Mouse (Mus musculus): Measurements from ENCODE around the gene Uhrf1. TPM values are rescaled to one million over a fixed set of nuclear protein-coding genes. Genes with fewer than 3 reads are reported as not detected.
A peak's percentile ranks its signal among the peaks of the same experiment; 100 is the strongest.

The Uhrf1 gene
- total and polyA plus RNA-seq, 3 experiments: 115 to 201 (median 133) TPM

DNA sequence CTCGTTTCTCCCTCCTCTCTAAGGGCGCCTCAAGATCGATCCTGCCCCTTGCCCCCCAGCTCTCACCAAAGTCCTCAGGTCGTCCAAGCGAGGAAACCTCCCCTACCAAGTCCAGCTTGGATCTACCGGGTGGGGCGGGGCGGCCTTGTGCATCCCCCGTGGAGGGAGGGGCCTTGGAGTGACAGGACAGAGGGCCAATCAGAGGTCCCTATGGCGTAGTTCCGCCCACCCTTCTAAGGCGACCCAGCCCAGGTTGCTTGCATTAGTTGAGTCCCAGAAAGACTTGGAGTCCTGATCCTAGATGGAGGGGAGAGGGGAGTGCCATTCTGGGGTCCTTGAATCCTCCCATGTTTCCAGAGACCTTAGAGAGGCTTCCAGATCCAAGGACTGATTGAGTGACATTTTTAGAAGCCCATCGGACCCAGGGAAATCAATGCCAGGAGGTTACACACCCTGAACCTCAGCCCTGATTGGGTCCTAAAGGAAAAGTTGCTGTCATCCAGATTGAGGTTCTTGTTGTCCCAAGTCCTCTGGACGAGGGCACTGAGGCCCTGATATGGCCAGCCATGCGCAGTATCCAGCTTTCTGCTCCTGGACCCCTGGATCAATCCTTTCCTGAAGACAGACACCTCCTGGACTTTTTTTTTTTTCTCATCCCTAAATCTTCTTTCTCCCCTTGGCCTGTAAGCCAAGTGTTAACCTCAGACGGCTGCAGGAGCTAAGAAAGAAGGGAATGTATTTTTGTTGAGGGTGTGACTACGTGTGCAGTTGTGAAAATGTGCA, 12.5 kb upstream of the Uhrf1 start (continued):
- TF ChIP-seq MYC (IDR thresholded peaks at IDR 0.05; ENCODE audit: low read depth, low read length): no peak; the same call in 1 of the 2 replicates
- no peak for TF ChIP-seq UBTF (IDR thresholded peaks at IDR 0.05; ENCODE audit: borderline replicate concordance, insufficient read depth, low read depth, low read length)
- peak; percentile 64 for TF ChIP-seq ZMIZ1 (IDR thresholded peaks at IDR 0.05; ENCODE audit: low read depth, low read length)
- TF ChIP-seq USF2 (IDR thresholded peaks at IDR 0.05; ENCODE audit: borderline replicate concordance in 1 of 2, insufficient read depth in 1 of 2, low read depth in 1 of 2, low read length in 2 of 2): no peak
- 0 out of 2 replicates have a peak, but pooled peaks have one; percentile 25 for TF ChIP-seq ZNF384 (IDR thresholded peaks at IDR 0.05; ENCODE audit: low read depth, low read length)
- TF ChIP-seq ELF1 (IDR thresholded peaks at IDR 0.05; ENCODE audit: low read depth, low read length): peak; percentile 69
- TF ChIP-seq MYB (IDR thresholded peaks at IDR 0.05; ENCODE audit: low read depth, low read length): no peak
- peak; percentile 43 to 44; a peak in 1 of 4 replicates for TF ChIP-seq POLR2A (IDR thresholded peaks at IDR 0.05; ENCODE audit: control insufficient read depth in 1 of 2, insufficient read depth in 1 of 2, low read depth in 1 of 2, low read length in 2 of 2, poor library complexity in 1 of 2)
- TF ChIP-seq POLR2AphosphoS2 (IDR thresholded peaks at IDR 0.05; ENCODE audit: low read length): peak; percentile 44; the same call in 1 of the 2 replicates
- TF ChIP-seq CTCF (IDR thresholded peaks at IDR 0.05 in 2 of 3, conservative IDR thresholded peaks at IDR 0.05 in 1 of 3; ENCODE audit: control insufficient read depth in 1 of 3, insufficient read depth in 1 of 3, low read depth in 2 of 3, low read length in 3 of 3, poor library complexity in 1 of 3, severe bottlenecking in 1 of 3): no peak
- no peak for TF ChIP-seq TAL1 (IDR thresholded peaks at IDR 0.05; ENCODE audit: low read length)
- peak; percentile 46 for TF ChIP-seq NELFE (IDR thresholded peaks at IDR 0.05; ENCODE audit: low read depth, low read length)
- no peak for TF ChIP-seq CHD1 (IDR thresholded peaks at IDR 0.05; ENCODE audit: low read depth, low read length)
- TF ChIP-seq ETS1 (IDR thresholded peaks at IDR 0.05; ENCODE audit: low read depth, low read length): no peak
- no peak for TF ChIP-seq E2F4 (IDR thresholded peaks at IDR 0.05; ENCODE audit: borderline replicate concordance, low read depth, low read length)
- peak; percentile 69; the same call in 1 of the 2 replicates for TF ChIP-seq HCFC1 (IDR thresholded peaks at IDR 0.05; ENCODE audit: low read depth, low read length)
- TF ChIP-seq ZKSCAN1 (IDR thresholded peaks at IDR 0.05; ENCODE audit: low read depth, low read length): no peak
- no peak for TF ChIP-seq GABPA (IDR thresholded peaks at IDR 0.05; ENCODE audit: low read depth, low read length)
- peak; percentile 50 for TF ChIP-seq CHD2 (IDR thresholded peaks at IDR 0.05; ENCODE audit: low read length)
- no peak for TF ChIP-seq JUND (IDR thresholded peaks at IDR 0.05; ENCODE audit: low read depth, low read length)
- no peak for TF ChIP-seq ZC3H11A (IDR thresholded peaks at IDR 0.05; ENCODE audit: low read depth, low read length)
- TF ChIP-seq SIN3A (IDR thresholded peaks at IDR 0.05; ENCODE audit: low read length): no peak; the same call in none of the 2 replicates

DNA sequence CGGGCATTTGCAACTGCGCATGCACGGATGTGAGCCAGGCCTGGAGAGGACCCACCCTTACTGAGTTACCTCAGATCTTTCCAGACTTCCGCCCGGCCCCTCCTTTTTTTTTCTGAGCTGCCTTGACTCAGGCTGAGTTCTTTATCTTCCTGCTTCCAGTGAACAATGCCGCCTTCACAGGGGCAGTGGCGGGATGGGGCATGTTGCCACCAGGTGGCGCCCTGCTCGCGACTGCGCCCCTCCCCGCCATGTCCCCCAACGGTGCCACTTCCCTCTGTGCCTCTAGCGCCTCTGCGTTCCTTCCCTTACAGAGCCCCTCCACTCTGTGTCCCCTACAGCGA, 12.0 kb upstream of the Uhrf1 start:
- H3K36me3 ChIP-seq (ENCODE audit: control insufficient read depth in 1 of 2, insufficient read depth in 2 of 2, low read length in 2 of 2): peaks cover 0 to 21% of the 10 kb centered on the region in 2 experiments; a peak in 2 of 4 replicates
- peak overlapping the region; percentile 80 for H3K9ac ChIP-seq (ENCODE audit: control insufficient read depth, low read depth, low read length, poor library complexity, severe bottlenecking)
- H3K27ac ChIP-seq (ENCODE audit: control insufficient read depth, low read depth, low read length): peak overlapping the region; percentile 88
- peaks cover 6 to 36% of the 10 kb centered on the region in 2 experiments; a peak in 3 of 4 replicates for H3K4me1 ChIP-seq (ENCODE audit: control insufficient read depth in 1 of 2, insufficient read depth in 2 of 2, low read length in 2 of 2)
- no peaks in the 10 kb centered on the region; the same call in 1 of the 2 replicates for H3K79me2 ChIP-seq (ENCODE audit: control insufficient read depth, insufficient read depth, low read length, poor library complexity)
- H3K4me3 ChIP-seq (ENCODE audit: control insufficient read depth in 1 of 2, insufficient read depth in 1 of 2, low read depth in 2 of 2, low read length in 2 of 2): peak overlapping the region; percentile 20 to 51
- DNase-seq (ENCODE audit: low read depth, low spot score): peak; percentile 98
- no peaks in the 10 kb centered on the region for H3K27me3 ChIP-seq (ENCODE audit: control insufficient read depth in 1 of 2, insufficient read depth in 2 of 2, low read length in 2 of 2)
- H3K9me3 ChIP-seq (replicated peaks; ENCODE audit: insufficient read depth, low read length): no peaks in the 10 kb centered on the region
- TF ChIP-seq HCFC1 (IDR thresholded peaks at IDR 0.05; ENCODE audit: low read depth, low read length) (peak; percentile 86), EP300 (IDR thresholded peaks at IDR 0.05; ENCODE audit: low read depth in 1 of 2, low read length in 2 of 2) (peak in 1 of 2 experiments; percentile 44; a peak in 2 of 4 replicates), SIN3A (IDR thresholded peaks at IDR 0.05; ENCODE audit: low read length) (peak; percentile 56; the same call in 1 of the 2 replicates), GABPA (IDR thresholded peaks at IDR 0.05; ENCODE audit: low read depth, low read length) (no peak), NELFE (IDR thresholded peaks at IDR 0.05; ENCODE audit: low read depth, low read length) (no peak; the same call in 1 of the 2 replicates), POLR2A (IDR thresholded peaks at IDR 0.05; ENCODE audit: control insufficient read depth in 1 of 2, insufficient read depth in 1 of 2, low read depth in 1 of 2, low read length in 2 of 2, poor library complexity in 1 of 2) (peak; percentile 52 to 61; a peak in 3 of 4 replicates), E2F4 (IDR thresholded peaks at IDR 0.05; ENCODE audit: borderline replicate concordance, low read depth, low read length) (peak; percentile 66; the same call in 1 of the 2 replicates), CHD2 (IDR thresholded peaks at IDR 0.05; ENCODE audit: low read length) (no peak), TBP (IDR thresholded peaks at IDR 0.05; ENCODE audit: low read depth, low read length) (peak; percentile 58; the same call in 1 of the 2 replicates), SMC3 (IDR thresholded peaks at IDR 0.05; ENCODE audit: low read depth, low read length) (peak; percentile 79), NRF1 (IDR thresholded peaks at IDR 0.05; ENCODE audit: insufficient read depth, low read depth, low read length, poor library complexity, severe bottlenecking) (peak; percentile 74), BHLHE40 (IDR thresholded peaks at IDR 0.05; ENCODE audit: borderline replicate concordance, low read depth, low read length) (no peak), CTCF (IDR thresholded peaks at IDR 0.05 in 2 of 3, conservative IDR thresholded peaks at IDR 0.05 in 1 of 3; ENCODE audit: control insufficient read depth in 1 of 3, insufficient read depth in 1 of 3, low read depth in 2 of 3, low read length in 3 of 3, poor library complexity in 1 of 3, severe bottlenecking in 1 of 3) (peak; percentile 73 to 94 (median 93)), MYC (IDR thresholded peaks at IDR 0.05; ENCODE audit: low read depth, low read length) (0 out of 2 replicates have a peak, but pooled peaks have one; percentile 65), MAFK (IDR thresholded peaks at IDR 0.05; ENCODE audit: borderline replicate concordance, low read depth, low read length) (no peak), POLR2AphosphoS2 (IDR thresholded peaks at IDR 0.05; ENCODE audit: low read length) (no peak), RCOR1 (IDR thresholded peaks at IDR 0.05; ENCODE audit: low read depth, low read length) (no peak), TCF12 (IDR thresholded peaks at IDR 0.05; ENCODE audit: low read depth, low read length) (peak; percentile 62; the same call in 1 of the 2 replicates)
